Mouse (Mus musculus) C2C12 (cell line): ENCODE results near the gene Gpr179.

Source experiments
- CTCF ChIP-seq: IDR thresholded peaks from one replicate; pipeline ENCODE4 v1.5.1; 2011; ENCODE audit not compliant: control insufficient read depth, insufficient read depth, insufficient read length
- MAX ChIP-seq: IDR thresholded peaks from one replicate; pipeline ENCODE4 v1.6.1; 2011; ENCODE audit warnings: mild to moderate bottlenecking, control low read depth
- MYOD1 ChIP-seq: IDR thresholded peaks from one replicate; pipeline ENCODE4 v1.6.1; 2011; ENCODE audit warnings: low read depth; ENCODE audit not compliant: control insufficient read depth, insufficient read length
- MYOG ChIP-seq: IDR thresholded peaks from one replicate; pipeline ENCODE4 v1.6.1; 2011; ENCODE audit not compliant: control insufficient read depth, insufficient read length; ENCODE audit errors: extremely low read depth

GRCm38 (mm10) chr11:97387811-97388210 is 35.9 kb upstream of the Gpr179 start:
- TF ChIP-seq MYOD1: no peak
- TF ChIP-seq CTCF: no peak
- no peak for TF ChIP-seq MAX
- TF ChIP-seq MYOG: no peak
